Mouse (Mus musculus) C2C12 (cell line): ENCODE results near the gene Zfhx3.

Experiments
- CEBPB ChIP-seq: IDR thresholded peaks from one replicate; pipeline ENCODE4 v1.6.1; 2011; ENCODE audit warnings: low read depth, mild to moderate bottlenecking, control low read depth, moderate library complexity
- CTCF ChIP-seq: IDR thresholded peaks from one replicate; pipeline ENCODE4 v1.5.1; 2011; ENCODE audit not compliant: control insufficient read depth, insufficient read depth, insufficient read length
- MAX ChIP-seq: IDR thresholded peaks from one replicate; pipeline ENCODE4 v1.6.1; 2011; ENCODE audit warnings: mild to moderate bottlenecking, control low read depth
- MYOD1 ChIP-seq: IDR thresholded peaks from one replicate; pipeline ENCODE4 v1.6.1; 2011; ENCODE audit warnings: low read depth; ENCODE audit not compliant: control insufficient read depth, insufficient read length

- TF ChIP-seq CTCF: no peak
- TF ChIP-seq CEBPB: no peak
- TF ChIP-seq MYOD1: no peak
- no peak for TF ChIP-seq MAX
These were observed 896.3 kb downstream of the Zfhx3 start for GRCm38 (mm10) chr8:108838761-108839160.
